Mouse (Mus musculus): ENCODE measurements at regions not wholly inside any gene's neighbourhood (a gene's known extent, or its start where the extent isn't known, plus 50 kb on each side); places are given as distances from the start of the nearest gene placed in this dataset.

DNA sequence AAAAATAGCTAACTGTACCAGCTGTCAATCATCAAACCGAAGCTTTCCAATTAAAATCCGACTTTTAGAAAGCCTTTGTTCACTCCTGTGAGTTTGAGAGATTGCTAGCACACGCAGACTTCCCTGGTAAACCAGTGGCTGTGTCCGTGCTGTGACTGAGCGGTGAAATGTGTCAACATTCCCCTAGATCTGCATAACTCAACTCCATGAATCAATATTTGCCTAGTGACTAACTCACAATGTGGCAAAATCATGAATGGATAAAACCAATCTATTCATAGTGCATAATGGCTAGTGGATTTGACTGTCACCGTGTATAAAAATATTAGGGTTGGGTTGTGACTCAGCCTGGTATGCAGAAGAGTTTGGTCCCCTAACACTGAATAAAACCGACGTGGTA, 84.4 kb upstream of the Id2 start:
- DNase-seq (ENCODE audit: low spot score) = peak; percentile 42

GRCm38 (mm10) chr12:25180861-25181260, 83.9 kb upstream of the Id2 start:
- DNase-seq (ENCODE audit: low spot score) = no peak

GRCm38 (mm10) chr12:25180289-25180688, 83.3 kb upstream of the Id2 start:
- DNase-seq (ENCODE audit: low spot score) = no peak

- no peak for DNase-seq (ENCODE audit: low spot score)
These were observed 81.7 kb upstream of the Id2 start for GRCm38 (mm10) chr12:25178491-25179115.

DNA sequence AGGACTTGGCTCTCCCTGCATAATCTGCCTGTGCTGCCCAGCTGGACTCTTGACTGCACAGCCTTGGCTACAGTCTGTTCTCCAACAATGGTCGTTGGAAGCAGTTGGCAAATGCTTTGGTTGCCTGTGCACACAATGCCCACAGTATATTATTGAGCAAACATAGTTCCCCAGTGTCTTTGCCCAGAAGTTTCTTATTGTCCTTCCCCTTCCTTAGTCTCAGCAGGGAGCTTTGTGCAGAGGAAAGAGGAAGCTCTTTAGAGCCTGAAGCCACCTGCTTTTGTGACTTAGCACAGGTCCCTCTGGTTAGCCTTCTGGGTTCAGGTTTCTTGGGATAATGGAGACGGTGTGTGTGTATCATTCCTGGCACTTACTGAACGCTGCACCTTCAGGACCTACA, 80.9 kb upstream of the Id2 start:
- DNase-seq (ENCODE audit: low spot score) = no peak

GRCm38 (mm10) chr12:25176565-25176964, 79.6 kb upstream of the Id2 start:
- DNase-seq (ENCODE audit: low spot score) = peak; percentile 38

GRCm38 (mm10) chr12:25173064-25173463, 76.1 kb upstream of the Id2 start:
- no peak for DNase-seq (ENCODE audit: low spot score)

DNA sequence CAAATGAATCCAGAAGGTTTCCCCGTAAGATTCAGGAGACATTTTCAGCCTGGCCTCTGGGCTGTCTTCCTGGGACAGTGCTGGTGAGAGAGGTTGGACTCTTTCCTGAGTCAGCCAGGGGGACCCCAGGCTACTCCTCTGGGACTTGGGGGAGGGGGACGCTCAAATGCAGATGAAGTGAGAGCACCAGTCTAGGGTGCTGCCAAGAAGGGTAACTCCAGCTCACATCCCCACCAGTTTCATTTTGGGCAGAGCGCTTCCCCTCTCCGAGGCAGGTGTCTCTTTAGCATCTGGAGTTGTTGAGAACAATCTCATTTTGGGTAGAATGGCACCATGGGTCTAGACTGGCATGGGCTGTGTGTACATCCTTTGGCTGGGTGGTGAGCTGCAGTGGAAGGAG, 75.5 kb upstream of the Id2 start:
- DNase-seq (ENCODE audit: low spot score) = no peak

- DNase-seq (ENCODE audit: low spot score) = peak; percentile 33
These were observed 72.7 kb upstream of the Id2 start for GRCm38 (mm10) chr12:25169611-25170010.

DNA sequence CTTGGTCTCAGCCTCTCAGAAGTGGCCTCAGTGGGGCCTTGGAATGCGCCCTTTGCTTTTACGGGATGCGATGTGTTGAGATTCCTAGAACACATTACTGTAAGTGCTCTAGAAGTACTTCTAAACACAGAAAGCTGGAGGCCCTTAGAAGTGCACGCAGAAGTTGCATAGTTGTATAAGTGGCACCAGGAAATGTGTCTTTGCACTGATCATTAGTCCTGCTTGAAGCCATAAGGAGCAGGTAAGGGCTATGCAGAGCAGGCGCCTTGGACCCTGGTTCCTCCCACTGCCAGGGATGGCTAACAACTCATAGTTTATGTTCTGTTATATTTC, 71.2 kb upstream of the Id2 start:
- no peak for DNase-seq (ENCODE audit: low spot score)

DNA sequence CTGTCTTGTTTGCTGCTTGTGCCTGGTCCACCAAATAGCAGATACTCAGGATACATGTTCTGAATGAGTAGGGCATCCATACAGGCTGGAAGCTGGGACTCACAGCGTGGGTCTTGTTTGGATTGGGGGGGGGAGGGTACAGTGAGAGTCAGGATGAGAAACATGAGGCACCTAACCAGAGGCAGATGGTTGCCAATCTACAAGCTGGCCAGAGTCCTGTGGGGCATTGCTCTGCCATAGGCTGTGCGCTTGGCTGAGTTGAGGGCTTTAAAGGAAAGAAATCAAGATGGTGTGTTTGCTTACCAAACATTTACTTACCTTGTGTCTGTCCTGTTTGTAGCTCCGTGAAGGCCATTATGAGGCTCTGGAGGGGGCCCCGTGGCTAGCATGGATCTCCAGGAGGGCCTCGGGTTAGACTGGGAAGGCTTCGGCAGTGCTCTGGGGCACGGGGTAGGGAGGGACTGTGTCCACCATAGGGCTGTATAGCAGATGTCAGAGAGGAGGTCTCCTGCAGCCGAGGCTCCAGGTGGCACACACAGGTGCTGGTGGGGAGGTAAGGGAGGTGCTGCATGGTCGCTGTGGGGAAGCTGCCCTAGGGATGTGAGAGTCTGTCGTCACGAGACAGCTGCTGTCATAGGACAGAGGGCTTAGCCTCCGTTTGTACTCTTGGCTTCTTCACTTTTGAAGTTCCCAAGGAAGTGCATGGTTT, 70.7 kb upstream of the Id2 start:
- no peak for DNase-seq (ENCODE audit: low spot score)

GRCm38 (mm10) chr12:25166525-25166924, 69.6 kb upstream of the Id2 start:
- DNase-seq (ENCODE audit: low spot score) = no peak

- no peak for DNase-seq (ENCODE audit: low spot score)
These were observed 68.7 kb upstream of the Id2 start for GRCm38 (mm10) chr12:25165650-25166049.

GRCm38 (mm10) chr12:25164724-25165123, 67.8 kb upstream of the Id2 start:
- DNase-seq (ENCODE audit: low spot score) = no peak

- no peak for DNase-seq (ENCODE audit: low spot score)
These were observed 66.6 kb upstream of the Id2 start for GRCm38 (mm10) chr12:25163541-25163940.

DNA sequence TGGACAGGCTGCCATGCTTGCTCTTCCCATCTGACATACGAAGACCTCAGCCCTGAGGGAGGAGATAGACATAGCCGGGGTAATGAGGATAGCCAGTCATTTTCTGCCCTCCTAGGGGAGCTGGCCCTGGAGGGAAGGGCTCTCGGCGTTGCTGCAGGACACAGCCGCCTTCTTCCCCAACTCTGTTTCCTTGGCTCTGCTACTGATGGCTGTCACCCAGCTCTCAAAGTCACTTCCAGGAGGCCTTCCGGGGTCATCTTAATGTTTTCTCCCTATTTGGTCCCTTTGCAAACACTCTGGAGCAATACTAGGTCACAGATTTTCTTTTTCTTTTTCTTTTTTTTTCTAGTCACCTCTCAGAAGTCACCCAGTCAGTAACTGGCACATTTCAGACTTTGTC, 65.9 kb upstream of the Id2 start:
- no peak for DNase-seq (ENCODE audit: low spot score)

- DNase-seq (ENCODE audit: low spot score) = no peak
These were observed 65.0 kb upstream of the Id2 start for GRCm38 (mm10) chr12:25161939-25162338.

- DNase-seq (ENCODE audit: low spot score) = no peak
These were observed 64.3 kb upstream of the Id2 start for GRCm38 (mm10) chr12:25160990-25161843.

- DNase-seq (ENCODE audit: low spot score) = no peak
These were observed 62.2 kb upstream of the Id2 start for GRCm38 (mm10) chr12:25159091-25159490.

DNA sequence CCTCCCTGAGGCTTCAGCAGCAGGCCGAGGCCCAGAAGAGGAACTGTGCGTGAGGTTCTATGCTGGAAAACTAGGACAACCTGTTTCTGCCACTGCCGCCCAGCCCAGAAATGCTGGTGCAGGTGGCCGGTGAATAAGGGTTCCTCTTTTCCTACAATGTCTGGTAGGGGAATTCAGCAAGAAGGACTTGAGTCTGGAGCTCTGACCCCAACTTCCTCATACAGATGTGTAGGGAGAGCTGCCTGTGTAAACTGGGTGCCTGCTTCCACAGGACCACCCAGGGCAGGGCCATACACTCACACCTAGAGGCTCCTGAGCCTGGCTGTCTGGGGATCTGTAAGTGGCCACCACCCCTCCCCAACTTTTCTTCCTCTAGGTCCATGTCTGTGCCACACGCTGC, 60.3 kb upstream of the Id2 start:
- peak; percentile 53 for DNase-seq (ENCODE audit: low spot score)

- DNase-seq (ENCODE audit: low spot score) = no peak
These were observed 58.5 kb upstream of the Id2 start for GRCm38 (mm10) chr12:25155396-25155795.

DNA sequence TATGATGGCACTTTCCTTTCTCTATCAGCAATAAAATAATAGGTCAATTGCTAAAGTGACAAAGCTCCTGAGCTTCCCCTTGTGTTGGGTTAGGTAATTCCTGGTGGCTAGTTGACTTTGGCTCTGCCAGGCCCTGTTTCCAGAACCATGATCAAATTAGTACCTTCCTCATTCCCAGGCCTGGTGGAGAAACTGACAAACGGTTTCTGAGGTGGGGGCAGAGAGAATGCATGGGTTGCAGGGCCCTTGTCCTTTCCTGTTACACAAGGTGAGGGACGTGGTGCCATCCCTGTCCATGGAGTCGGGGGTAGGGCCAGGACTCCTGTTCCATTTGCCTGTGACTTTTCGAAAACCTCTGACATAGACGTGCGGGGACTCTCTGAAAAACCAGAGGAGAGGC, 51.2 kb upstream of the Id2 start:
- DNase-seq (ENCODE audit: low spot score) = no peak

Data from urinary bladder, postnatal 14 days (tissue).